Mouse (Mus musculus) heart, embryonic 16.5 days (tissue): ENCODE results near the gene Tgoln1. TPM values are rescaled to one million over a fixed set of nuclear protein-coding genes. Genes with fewer than 3 reads are reported as not detected.
A peak's percentile ranks its signal among the peaks of the same experiment; 100 is the strongest.

ENCODE experiments used
- ATAC-seq: fragments of 200-750 bp; cut with Nextera tagmentation; replicated peaks from 2 replicates; pipeline ENCODE4 v1.8.0; 2017; ENCODE audit warnings: moderate number of reproducible peaks; ENCODE audit not compliant: insufficient read depth, low FRiP score; ENCODE audit errors: extremely low read depth
- H3K27ac ChIP-seq: fragments of 300-500 bp; sonication (generic); 2 replicates; pipeline ENCODE4 v1.5.1; 2014; ENCODE audit warnings: mild to moderate bottlenecking, low read length, control low read depth, moderate library complexity
- H3K27me3 ChIP-seq: fragments of 300-500 bp; sonication (generic); 2 replicates; pipeline ENCODE4 v1.6.1; 2014; ENCODE audit warnings: low read length, mixed read lengths; ENCODE audit not compliant: control insufficient read depth, insufficient read depth
- H3K36me3 ChIP-seq: fragments of 300-500 bp; sonication (generic); 2 replicates; pipeline ENCODE4 v1.6.1; 2014; ENCODE audit not compliant: control insufficient read depth, insufficient read depth
- H3K4me1 ChIP-seq: fragments of 300-500 bp; sonication (generic); 2 replicates; pipeline ENCODE4 v1.6.1; 2014; ENCODE audit warnings: low read length, mixed read lengths; ENCODE audit not compliant: control insufficient read depth, insufficient read depth
- H3K4me2 ChIP-seq: fragments of 300-500 bp; sonication (generic); 2 replicates; pipeline ENCODE4 v1.6.1; 2014; ENCODE audit warnings: low read depth, mild to moderate bottlenecking, control low read depth, low read length
- H3K4me3 ChIP-seq: fragments of 300-500 bp; sonication (generic); 2 replicates; pipeline ENCODE4 v1.5.1; 2014; ENCODE audit warnings: mild to moderate bottlenecking, control low read depth, low read length
- H3K9ac ChIP-seq: fragments of 300-500 bp; sonication (generic); 2 replicates; pipeline ENCODE4 v1.6.1; 2014; ENCODE audit warnings: low read length, control low read depth
- H3K9me3 ChIP-seq: fragments of 300-500 bp; sonication (generic); replicated peaks from 2 replicates; pipeline ENCODE4 v1.6.1; 2016; ENCODE audit warnings: low read length; ENCODE audit not compliant: control insufficient read depth
- WGBS: fragments of 180-500 bp; shearing (Covaris S2); extraction: QIAGEN DNeasy Blood & Tissue Kit; methylation state at CpG from one replicate; pipeline ENCODE4 v1.1.7; 2014; 5-methylcytosine and 5-hydroxymethylcytosine counted together
- polyA plus RNA-seq: library from polyadenylated mRNA; unstranded; fragments of >200 nt; fragmentation: Nextera tagmentation; extraction: Ambion mirVana; gene quantifications from 2 replicates; pipeline ENCODE4 v1.2.1, GENCODE M21; 2015

Gene Tgoln1
- 25.3 and 26.2 TPM in 2 replicates for polyA plus RNA-seq

DNA sequence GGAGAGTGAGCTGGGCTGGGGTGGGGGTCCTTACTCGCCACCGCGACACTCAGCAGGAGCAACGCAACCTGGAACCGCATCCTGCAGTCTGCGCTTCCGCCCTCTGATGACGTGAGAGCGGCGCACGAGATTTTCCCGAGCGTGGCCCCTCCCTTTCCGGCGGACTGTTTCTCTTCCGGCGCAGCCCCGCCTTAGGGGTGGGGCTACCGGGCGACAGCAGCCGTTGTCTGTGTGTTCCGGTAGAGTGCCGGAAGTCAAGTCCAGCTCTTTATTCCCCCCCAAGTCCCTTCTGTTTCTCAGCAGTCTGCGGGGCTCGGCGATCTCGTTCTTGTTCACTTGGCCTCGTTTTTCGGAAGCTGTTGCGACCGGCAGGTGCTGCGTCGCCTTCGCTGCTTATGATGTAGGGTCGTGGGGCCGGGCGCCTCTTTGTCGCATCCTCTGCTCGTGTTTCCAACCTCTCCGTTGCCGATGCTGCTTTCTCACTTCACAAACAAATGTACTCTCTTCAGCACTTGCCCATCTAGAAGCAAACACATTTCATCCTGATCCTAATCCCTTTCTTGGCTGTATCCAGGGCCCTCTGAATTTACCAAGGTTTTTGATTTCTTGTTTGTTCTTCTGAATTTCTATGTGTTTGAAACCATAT is at the start of gene Tgoln1:
TSS of gene Tgoln1 (minus strand) at position 358 of the 646 bp plus-strand sequence.
- peaks cover 25% of the 10 kb centered on the region for H3K4me1 ChIP-seq
- WGBS: under 1% methylated on average over 41 of the region's 41 CpGs

DNA sequence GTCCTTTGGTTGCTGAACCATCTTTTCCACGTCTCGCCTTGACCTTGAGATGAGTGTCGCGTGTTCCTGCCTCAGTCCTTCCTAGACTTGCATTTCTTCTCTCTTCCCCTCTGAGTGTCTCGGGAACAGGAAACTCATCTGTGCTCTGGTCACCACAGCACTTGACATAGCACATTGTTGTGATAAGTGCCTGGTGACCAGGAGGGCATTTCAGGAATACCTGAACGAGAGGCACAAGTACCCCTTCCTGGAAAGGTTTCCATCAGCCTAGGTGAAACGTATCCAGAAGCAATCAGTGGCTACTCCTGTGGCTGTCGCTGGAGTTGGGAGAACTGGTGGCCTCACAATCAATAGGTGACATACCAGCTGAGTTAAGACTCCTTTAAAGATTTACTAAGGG is 47.5 kb upstream of the Tgoln1 start:
- no peaks in the 10 kb centered on the region for H3K36me3 ChIP-seq
- WGBS: 17% methylated on average over 8 of the region's 8 CpGs
- ATAC-seq: no peak; the same call in 1 of the 2 replicates
- peak overlapping the region; percentile 47; the same call in 1 of the 2 replicates for H3K27ac ChIP-seq
- H3K4me1 ChIP-seq: peaks cover 43% of the 10 kb centered on the region
- H3K27me3 ChIP-seq: no peaks in the 10 kb centered on the region
- H3K4me2 ChIP-seq: peak overlapping the region; percentile 36; the same call in 1 of the 2 replicates
- 0 out of 2 replicates have a peak overlapping the region, but pooled peaks have one; percentile 10 for H3K9ac ChIP-seq
- H3K4me3 ChIP-seq: no peak overlapping the region
- no peaks in the 10 kb centered on the region for H3K9me3 ChIP-seq

More for the DNA sequence above, at the start of gene Tgoln1:
- H3K4me3 ChIP-seq: peak within 1 kb of the TSS; percentile 84
- ATAC-seq: peak; percentile 95
- no peaks in the 10 kb centered on the region for H3K9me3 ChIP-seq
- H3K4me2 ChIP-seq: peak within 1 kb of the TSS; percentile 88
- peaks cover 8% of the 10 kb centered on the region for H3K36me3 ChIP-seq
- H3K27me3 ChIP-seq: no peaks in the 10 kb centered on the region
- peak within 1 kb of the TSS; percentile 77 for H3K9ac ChIP-seq
- H3K27ac ChIP-seq: peak within 1 kb of the TSS; percentile 83

DNA sequence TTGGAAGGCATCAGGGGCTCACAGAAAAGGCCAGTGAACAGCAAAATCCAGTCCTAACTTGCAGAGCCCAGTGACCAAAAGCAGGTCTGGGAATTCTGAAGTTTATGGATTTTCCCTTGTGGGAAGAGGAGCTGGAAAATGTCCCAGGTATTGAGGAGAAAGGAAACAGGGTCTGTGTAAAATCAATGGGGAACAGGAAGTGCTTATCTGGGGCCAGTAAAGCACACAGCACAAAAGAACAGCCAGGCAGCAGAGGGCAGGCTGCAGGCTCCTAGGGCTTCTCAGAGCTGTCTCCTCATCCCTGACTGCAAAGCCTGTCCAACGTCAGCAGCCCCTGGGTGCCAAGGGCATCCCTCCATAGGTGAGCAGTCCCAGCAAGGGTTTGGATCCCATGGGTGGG is 46.2 kb upstream of the Tgoln1 start:
- no peak overlapping the region for H3K9ac ChIP-seq
- peak overlapping the region; percentile 66 for H3K27ac ChIP-seq
- H3K4me3 ChIP-seq: no peak overlapping the region
- ATAC-seq: peak; percentile 61
- H3K27me3 ChIP-seq: no peaks in the 10 kb centered on the region
- 8% methylated on average over 1 of the region's 1 CpGs for WGBS
- H3K4me1 ChIP-seq: peaks cover 43% of the 10 kb centered on the region
- H3K9me3 ChIP-seq: no peaks in the 10 kb centered on the region
- H3K36me3 ChIP-seq: no peaks in the 10 kb centered on the region
- H3K4me2 ChIP-seq: peak overlapping the region; percentile 23; the same call in 1 of the 2 replicates

DNA sequence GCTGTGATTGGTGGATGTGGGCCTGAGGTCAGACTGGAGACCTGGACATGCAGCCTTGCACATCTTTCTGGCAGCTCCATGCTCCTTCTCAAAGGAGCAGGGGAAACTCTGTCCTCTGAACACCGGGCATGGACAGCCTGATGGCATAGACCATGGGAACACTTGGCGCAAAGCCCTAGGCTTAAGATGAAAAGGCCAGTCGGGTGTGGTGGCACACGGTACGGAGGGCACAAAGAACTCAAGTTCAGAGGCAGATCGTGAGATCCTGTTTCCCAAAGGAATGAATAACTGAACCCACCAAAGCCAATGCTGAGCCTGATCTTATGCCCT is 43.6 kb upstream of the Tgoln1 start:
- Histone ChIP-seq H3K4me1 (peaks cover 44% of the 10 kb centered on the region), H3K27ac (peak overlapping the region; percentile 43), H3K9ac (no peak overlapping the region), H3K27me3 (no peaks in the 10 kb centered on the region), H3K4me3 (no peak overlapping the region), H3K9me3 (no peaks in the 10 kb centered on the region), H3K36me3 (no peaks in the 10 kb centered on the region), H3K4me2 (no peak overlapping the region)
- ATAC-seq: no peak
- WGBS: 70% methylated on average over 6 of the region's 6 CpGs

DNA sequence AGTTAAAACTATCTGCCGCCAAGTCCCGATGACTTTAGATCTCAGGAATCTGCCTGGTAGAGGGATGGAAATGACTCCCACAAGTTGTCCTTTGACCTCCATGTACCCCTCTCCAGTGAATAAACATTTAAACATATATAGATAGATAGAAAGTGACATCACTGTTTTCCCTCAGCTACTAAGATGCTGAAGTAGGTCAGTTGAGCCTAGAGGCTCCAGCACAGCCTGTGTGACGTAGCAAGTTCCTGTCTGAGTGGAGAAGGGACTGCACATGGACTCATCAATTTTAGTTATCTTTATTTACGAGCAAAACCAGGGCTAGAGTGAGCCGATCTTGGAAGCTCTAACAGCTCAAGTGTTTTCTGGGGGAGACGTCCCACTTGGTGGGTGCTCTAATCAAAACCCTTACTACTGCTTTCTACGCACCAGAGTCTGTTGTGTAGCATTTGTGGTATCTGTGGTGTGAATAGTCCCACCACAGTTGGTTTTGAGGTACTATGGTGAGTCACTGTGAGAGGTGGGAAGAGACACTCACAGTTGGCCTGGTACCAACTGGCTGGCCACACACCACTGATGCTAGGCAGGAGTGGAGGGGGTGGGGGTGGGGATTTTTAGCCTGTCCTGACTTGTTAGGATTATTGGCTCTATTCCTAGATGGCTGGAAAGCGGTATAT is 43.1 kb upstream of the Tgoln1 start:
- Histone ChIP-seq H3K4me2 (no peak overlapping the region), H3K9ac (no peak overlapping the region), H3K4me1 (peaks cover 45% of the 10 kb centered on the region), H3K27ac (peak overlapping the region; percentile 43), H3K27me3 (no peaks in the 10 kb centered on the region), H3K4me3 (no peak overlapping the region), H3K36me3 (no peaks in the 10 kb centered on the region), H3K9me3 (no peaks in the 10 kb centered on the region)
- 41% methylated on average over 8 of the region's 8 CpGs for WGBS
- ATAC-seq: peak; percentile 23

DNA sequence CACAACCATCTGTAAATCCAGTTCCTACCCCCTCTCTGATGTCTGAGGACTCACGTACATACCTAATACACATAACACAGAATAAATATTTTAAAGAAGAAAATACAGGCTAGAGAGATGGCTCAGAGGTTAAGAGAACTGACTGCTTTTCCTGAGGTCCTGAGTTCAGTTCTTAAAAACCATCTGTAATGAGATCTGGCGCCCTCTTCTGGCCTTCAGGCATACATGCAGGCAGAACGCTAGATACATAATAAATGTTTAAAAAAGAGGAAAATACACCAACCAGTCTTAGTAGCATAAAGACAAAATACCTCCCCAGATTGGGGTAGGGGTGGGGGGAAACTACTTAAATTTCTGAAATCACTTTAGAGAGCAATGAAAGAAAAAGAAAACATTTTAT is 41.2 kb upstream of the Tgoln1 start:
- 60% methylated on average over 3 of the region's 3 CpGs for WGBS

DNA sequence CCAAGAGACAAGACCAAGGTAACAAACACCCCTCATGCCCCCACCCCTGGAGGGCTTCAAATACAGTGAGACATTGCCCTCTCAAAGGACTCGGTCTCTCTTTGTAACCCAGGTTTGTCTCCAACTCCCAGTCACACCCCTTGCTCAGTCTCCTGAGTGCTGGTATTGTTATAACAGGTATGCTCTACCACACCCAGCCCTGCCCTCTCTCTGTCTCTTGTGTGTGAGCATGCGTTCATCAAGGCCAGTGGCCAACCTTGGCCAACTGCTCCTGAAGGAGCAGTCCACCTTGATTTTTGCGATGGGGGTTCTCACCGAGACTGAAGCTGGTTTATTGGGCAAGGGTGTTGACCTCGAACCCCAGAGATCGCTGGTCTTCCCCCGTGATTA is 39.2 kb upstream of the Tgoln1 start:
- H3K27ac ChIP-seq: peak overlapping the region; percentile 89
- peaks cover 29% of the 10 kb centered on the region for H3K4me1 ChIP-seq
- no peak overlapping the region for H3K4me3 ChIP-seq
- H3K36me3 ChIP-seq: no peaks in the 10 kb centered on the region
- ATAC-seq: no peak
- H3K4me2 ChIP-seq: no peak overlapping the region
- H3K27me3 ChIP-seq: no peaks in the 10 kb centered on the region
- 0 out of 2 replicates have a peak overlapping the region, but pooled peaks have one; percentile 58 for H3K9ac ChIP-seq
- WGBS: 82% methylated on average over 7 of the region's 7 CpGs
- H3K9me3 ChIP-seq: no peaks in the 10 kb centered on the region

More for the DNA sequence above, 41.2 kb upstream of the Tgoln1 start:
- Histone ChIP-seq H3K4me1 (peaks cover 35% of the 10 kb centered on the region), H3K27ac (no peak overlapping the region), H3K9ac (no peak overlapping the region), H3K9me3 (no peaks in the 10 kb centered on the region), H3K4me2 (no peak overlapping the region), H3K27me3 (no peaks in the 10 kb centered on the region), H3K36me3 (no peaks in the 10 kb centered on the region), H3K4me3 (no peak overlapping the region)
- no peak for ATAC-seq

DNA sequence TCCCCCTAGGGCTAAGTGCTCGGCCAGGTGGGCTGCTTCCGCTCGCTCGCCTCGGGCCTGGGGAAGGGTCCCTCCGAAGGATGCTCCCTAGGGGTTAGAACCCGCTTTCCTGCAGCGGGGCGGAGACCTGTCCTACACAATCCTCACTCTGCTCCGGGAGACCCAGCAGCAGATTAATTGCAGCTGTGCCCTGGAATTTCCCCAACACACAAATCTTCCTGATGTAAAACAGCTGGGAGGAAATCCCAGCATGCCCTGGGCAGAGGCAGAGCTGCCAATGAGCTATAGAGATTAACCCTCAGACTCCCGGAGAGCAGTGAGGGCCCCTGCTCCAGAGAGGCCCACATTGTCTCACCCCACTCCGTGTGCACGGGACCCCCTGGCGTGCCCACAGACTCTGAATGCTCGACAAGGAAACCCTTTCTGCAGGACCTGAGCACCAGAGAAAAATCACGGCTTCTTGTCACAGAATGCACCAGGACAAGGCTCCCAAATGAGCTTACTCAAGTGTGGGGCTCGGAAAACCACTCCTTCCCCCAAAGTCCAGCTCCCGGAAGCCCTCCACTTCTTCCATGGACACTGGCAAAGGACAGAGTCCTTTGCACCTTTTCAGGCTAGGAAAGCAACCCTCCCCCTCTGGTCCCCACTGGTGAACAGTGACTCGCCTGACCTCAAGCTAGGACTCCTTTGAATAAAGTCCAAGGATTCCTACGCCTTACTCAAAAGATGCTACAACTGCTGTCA is 38.7 kb upstream of the Tgoln1 start:
- Histone ChIP-seq H3K9ac (peak overlapping the region; percentile 58), H3K4me2 (peak overlapping the region; percentile 65), H3K4me1 (peaks cover 24% of the 10 kb centered on the region), H3K4me3 (peak overlapping the region; percentile 44), H3K27ac (peak overlapping the region; percentile 89), H3K36me3 (no peaks in the 10 kb centered on the region), H3K27me3 (no peaks in the 10 kb centered on the region), H3K9me3 (no peaks in the 10 kb centered on the region)
- peak; percentile 75 for ATAC-seq
- WGBS: 32% methylated on average over 20 of the region's 20 CpGs
